Mouse (Mus musculus) forebrain, embryonic 11.5 days (tissue): Measurements from ENCODE around the gene Esp3. TPM values are rescaled to one million over a fixed set of nuclear protein-coding genes. Genes with fewer than 3 reads are reported as not detected.
"Not testable (repeated sequence)": the region's sequence is repeated elsewhere in the genome, so short reads cannot be mapped to it uniquely, and the experiment has no call there.

Experiments used
- ATAC-seq: fragments of 200-750 bp; cut with Nextera tagmentation; replicated peaks from 2 replicates; pipeline ENCODE4 v1.8.0; 2017; ENCODE audit warnings: moderate TSS enrichment; ENCODE audit not compliant: low FRiP score
- DNase-seq: peaks from one replicate; pipeline ENCODE4 v3.0.0-alpha.2; 2017; ENCODE audit warnings: low spot score
- H3K27ac ChIP-seq: fragments of 300-500 bp; sonication (generic); 2 replicates; pipeline ENCODE4 v1.5.1; 2014; ENCODE audit warnings: low read depth, low read length
- H3K27me3 ChIP-seq: fragments of 300-500 bp; sonication (generic); 2 replicates; pipeline ENCODE4 v1.6.1; 2014; ENCODE audit warnings: mild to moderate bottlenecking, low read length, mixed read lengths; ENCODE audit not compliant: control insufficient read depth, insufficient read depth
- H3K36me3 ChIP-seq: fragments of 300-500 bp; sonication (generic); 2 replicates; pipeline ENCODE4 v1.6.1; 2014; ENCODE audit warnings: mild to moderate bottlenecking, low read length, moderate library complexity, mixed read lengths; ENCODE audit not compliant: control insufficient read depth, insufficient read depth
- H3K4me1 ChIP-seq: fragments of 300-500 bp; sonication (generic); replicated peaks from 2 replicates; pipeline ENCODE4 v1.6.1; 2014; ENCODE audit warnings: low read length, mixed read lengths; ENCODE audit not compliant: control insufficient read depth, insufficient read depth
- H3K4me2 ChIP-seq: fragments of 300-500 bp; sonication (generic); 2 replicates; pipeline ENCODE4 v1.6.1; 2014; ENCODE audit warnings: low read depth, mild to moderate bottlenecking, low read length, moderate library complexity, mixed read lengths; ENCODE audit not compliant: severe bottlenecking
- H3K4me3 ChIP-seq: fragments of 300-500 bp; sonication (generic); 2 replicates; pipeline ENCODE4 v1.5.1; 2014; ENCODE audit warnings: low read depth, low read length
- H3K9ac ChIP-seq: fragments of 300-500 bp; sonication (generic); 2 replicates; pipeline ENCODE4 v1.6.1; 2014; ENCODE audit warnings: low read length
- H3K9me3 ChIP-seq: fragments of 300-500 bp; sonication (generic); 2 replicates; pipeline ENCODE4 v1.6.1; 2016; ENCODE audit warnings: low read length, mixed read lengths; ENCODE audit not compliant: control insufficient read depth
- WGBS: fragments of 180-500 bp; shearing (Covaris S2); extraction: QIAGEN DNeasy Blood & Tissue Kit; methylation state at CpG from one replicate; pipeline ENCODE4 v1.1.7; 2014; 5-methylcytosine and 5-hydroxymethylcytosine counted together
- polyA plus RNA-seq: library from polyadenylated mRNA; unstranded; fragments of >200 nt; fragmentation: Nextera tagmentation; extraction: Ambion mirVana; gene quantifications from 2 replicates; pipeline ENCODE4 v1.2.1, GENCODE M21; 2014

Gene Esp3
- polyA plus RNA-seq = not detected in 2 replicates

DNA sequence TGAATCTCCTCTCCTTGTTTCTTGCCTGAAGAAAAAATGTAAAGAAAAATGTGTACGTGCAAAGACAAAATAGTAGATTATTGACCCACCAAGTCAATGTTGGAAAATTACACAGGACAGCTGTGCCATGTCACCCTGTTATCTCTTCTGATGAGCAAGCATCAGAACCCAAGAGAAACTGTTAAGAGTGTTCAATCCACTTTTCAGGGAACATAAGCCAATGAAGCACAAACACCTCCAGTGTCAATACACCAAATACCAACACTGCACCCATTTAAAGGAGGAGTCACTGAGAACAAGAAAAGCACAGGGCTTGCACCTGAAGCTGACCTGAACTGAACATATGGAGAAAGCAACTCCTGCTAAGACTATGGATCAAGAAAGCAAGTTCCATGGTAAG, at the start of gene Esp3:
Gene Esp3 (plus strand): TSS at position 301 of the 400 bp plus-strand sequence.
- DNase-seq, H3K27me3 ChIP-seq, H3K9me3 ChIP-seq, H3K4me2 ChIP-seq, H3K27ac ChIP-seq, H3K36me3 ChIP-seq, H3K4me1 ChIP-seq, H3K9ac ChIP-seq, H3K4me3 ChIP-seq, ATAC-seq: not testable (repeated sequence)
- 86% methylated on average over 1 of the region's 1 CpGs for WGBS

DNA sequence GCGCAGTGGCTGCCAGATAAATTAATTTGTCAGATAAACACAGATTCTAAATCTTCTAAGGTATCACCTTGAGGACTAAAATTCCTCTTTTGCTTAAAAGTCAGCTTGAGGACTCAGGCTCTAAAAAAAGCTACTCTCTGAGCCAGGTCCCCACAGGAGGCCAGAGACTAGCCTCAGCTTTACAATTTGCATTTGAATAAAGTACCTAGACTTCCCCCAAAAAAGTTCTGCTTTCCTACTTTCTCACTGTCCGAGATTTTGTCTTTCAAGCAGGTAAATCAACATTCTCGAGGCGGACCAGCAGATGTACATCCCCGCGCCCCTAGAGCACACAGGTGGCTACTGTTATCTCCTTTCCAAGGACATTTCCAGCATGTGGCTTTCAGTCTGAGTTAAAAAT, 48.0 kb upstream of the Esp3 start:
- not testable (repeated sequence) for H3K27ac ChIP-seq, H3K27me3 ChIP-seq

DNA sequence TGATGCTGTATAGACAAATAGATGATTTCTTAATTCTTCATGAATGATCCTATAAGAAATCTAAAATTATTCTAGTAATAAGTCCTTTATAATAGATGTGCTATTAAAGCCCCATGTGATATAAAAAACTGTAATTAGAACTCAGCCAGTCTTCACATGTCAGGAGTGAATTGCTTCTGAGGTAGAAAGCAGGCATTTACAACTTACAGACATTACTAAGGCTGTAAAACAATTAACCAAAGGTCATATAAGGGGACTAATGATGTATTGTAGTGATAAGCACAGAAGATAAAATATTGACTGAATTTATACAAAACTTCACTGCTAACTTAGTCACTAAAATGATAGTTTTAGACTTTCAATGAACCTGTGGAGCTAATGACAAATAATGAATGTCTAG, 40.6 kb upstream of the Esp3 start:
- no peaks in the 10 kb centered on the region for H3K36me3 ChIP-seq
- DNase-seq = no peak
- H3K9me3 ChIP-seq = no peaks in the 10 kb centered on the region
- H3K4me1 ChIP-seq = no peaks in the 10 kb centered on the region
- no peak overlapping the region for H3K4me3 ChIP-seq
- no peak overlapping the region for H3K4me2 ChIP-seq
- H3K27me3 ChIP-seq = no peaks in the 10 kb centered on the region
- no peak for ATAC-seq
- no peak overlapping the region for H3K9ac ChIP-seq
- no peak overlapping the region for H3K27ac ChIP-seq

More for the DNA sequence above, 48.0 kb upstream of the Esp3 start:
- not testable (repeated sequence) for H3K4me2 ChIP-seq, H3K4me3 ChIP-seq, H3K9ac ChIP-seq, H3K9me3 ChIP-seq, ATAC-seq, H3K36me3 ChIP-seq, DNase-seq, H3K4me1 ChIP-seq
- WGBS = 37% methylated on average over 6 of the region's 6 CpGs

DNA sequence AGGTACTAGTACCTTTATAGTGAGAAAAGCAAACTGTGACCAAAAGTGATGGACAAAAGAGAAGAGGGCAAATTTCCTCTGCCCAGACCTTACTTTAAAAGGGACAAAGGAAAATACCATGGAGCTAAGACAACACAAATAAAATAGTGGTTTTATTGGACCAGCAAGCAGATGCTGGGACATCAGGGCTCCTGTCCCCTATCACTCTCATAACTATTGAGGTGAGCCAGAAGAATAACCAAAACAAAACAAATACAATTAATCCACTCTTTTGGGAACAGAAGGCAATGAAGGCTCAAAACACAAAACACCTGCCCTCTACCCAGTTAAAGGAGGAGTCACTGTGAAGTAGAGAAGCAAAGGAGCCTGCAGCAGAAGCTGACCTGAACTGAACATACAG, 33.6 kb upstream of the Esp3 start, which contains the start of gene Esp4:
Gene Esp4 (plus strand): TSS at position 301 of the 400 bp plus-strand sequence.
- Histone ChIP-seq H3K27me3 (no peaks in the 10 kb centered on the region), H3K4me1 (no peaks in the 10 kb centered on the region), H3K4me3 (no peak within 1 kb of the TSS), H3K27ac (no peak within 1 kb of the TSS), H3K36me3 (no peaks in the 10 kb centered on the region), H3K4me2 (no peak within 1 kb of the TSS), H3K9ac (no peak within 1 kb of the TSS), H3K9me3 (no peaks in the 10 kb centered on the region)
- ATAC-seq (no peak), DNase-seq (no peak)

DNA sequence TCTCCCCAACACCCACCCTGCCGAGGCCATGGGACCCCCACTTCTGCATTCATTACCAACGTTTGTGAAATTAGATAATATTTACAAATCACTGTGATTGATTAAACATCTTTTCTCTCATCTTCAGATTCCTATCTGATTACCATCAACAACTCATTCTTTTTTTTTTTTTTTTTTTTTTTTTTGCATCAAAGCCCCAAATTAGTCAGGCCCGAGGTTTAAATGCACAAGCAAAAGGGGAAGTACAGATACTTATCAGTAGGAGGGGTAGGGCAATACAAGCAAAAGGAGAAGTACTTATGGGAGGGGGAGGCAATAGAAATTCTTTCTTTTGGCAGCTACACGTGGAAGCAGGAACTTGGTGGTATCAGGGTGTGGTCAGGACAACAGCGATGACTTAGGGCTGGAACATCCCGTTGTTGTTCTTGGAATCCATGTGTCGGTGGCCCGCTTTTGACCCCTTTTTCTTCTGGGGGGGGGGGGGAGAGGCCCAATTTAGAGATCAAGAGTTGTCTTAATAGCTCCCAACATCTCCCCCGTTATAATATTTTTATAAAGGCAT, 30.3 kb downstream of the Esp3 start:
- not testable (repeated sequence) for ATAC-seq, DNase-seq, H3K4me3 ChIP-seq, H3K27me3 ChIP-seq, H3K36me3 ChIP-seq, H3K9ac ChIP-seq, H3K9me3 ChIP-seq, H3K4me2 ChIP-seq, H3K27ac ChIP-seq, H3K4me1 ChIP-seq
- WGBS = 81% methylated on average over 9 of the region's 9 CpGs

DNA sequence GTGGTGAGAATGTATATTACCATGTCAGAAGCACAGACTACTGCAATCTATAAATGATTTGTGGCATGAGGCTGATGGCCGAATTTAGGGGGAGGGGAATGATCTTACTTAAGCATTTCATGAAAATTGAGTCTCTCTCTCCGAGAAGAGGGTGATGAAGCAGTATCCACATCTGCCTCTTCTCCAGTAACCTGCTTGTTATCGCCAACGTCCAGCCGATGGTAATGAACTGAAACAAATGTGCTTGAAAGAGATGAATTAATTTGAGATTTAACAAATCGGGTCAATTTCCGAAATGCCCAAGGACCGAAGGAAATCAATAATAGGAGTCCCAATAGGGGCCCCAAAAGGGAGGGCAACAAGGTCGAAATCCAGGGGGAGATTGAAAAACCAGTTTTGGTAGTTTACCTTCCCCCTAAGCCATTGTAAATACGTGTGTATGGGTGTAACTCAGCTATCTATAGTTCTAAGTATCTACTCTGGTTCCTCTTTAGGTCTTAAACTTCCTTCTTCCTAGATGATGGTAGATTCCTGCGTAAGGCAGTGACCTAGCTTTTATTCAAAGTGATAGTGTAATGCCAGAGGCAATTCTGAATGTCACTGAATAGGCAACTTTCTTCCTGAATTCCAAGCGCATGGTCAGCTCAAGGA, 31.4 kb downstream of the Esp3 start:
- H3K27ac ChIP-seq, H3K27me3 ChIP-seq, H3K4me2 ChIP-seq, H3K4me3 ChIP-seq, DNase-seq, H3K36me3 ChIP-seq, H3K4me1 ChIP-seq, H3K9ac ChIP-seq, ATAC-seq, H3K9me3 ChIP-seq: not testable (repeated sequence)
- WGBS = 88% methylated on average over 12 of the region's 12 CpGs

Other genes with a start within 250 kb of the Esp3 start
- not detected in 2 replicates for gene Esp8, start 112.1 kb upstream of the Esp3 start, polyA plus RNA-seq
- not detected in 2 replicates for gene Esp6, start 70.6 kb upstream of the Esp3 start, polyA plus RNA-seq
- gene Esp4, start 33.5 kb upstream of the Esp3 start, polyA plus RNA-seq = not detected in 2 replicates
- not detected in 2 replicates for gene Esp1, start 95.0 kb downstream of the Esp3 start, polyA plus RNA-seq
- not detected in 2 replicates for gene Crisp2, start 174.9 kb downstream of the Esp3 start, polyA plus RNA-seq
- 6.9 and 8.8 TPM in 2 replicates for gene Rhag, start 179.1 kb downstream of the Esp3 start, polyA plus RNA-seq
- 0.95 and 1.1 TPM in 2 replicates for gene 9130008F23Rik, start 248.5 kb downstream of the Esp3 start, polyA plus RNA-seq